Mouse (Mus musculus) erythroblast, embryonic 14.5 days (primary cell): Measurements from ENCODE around the gene Dennd5a. TPM values are rescaled to one million over a fixed set of nuclear protein-coding genes. Genes with fewer than 3 reads are reported as not detected.

Experiments
- H3K27me3 ChIP-seq: 2 replicates; pipeline ENCODE4 v1.6.1; 2012; ENCODE audit warnings: inconsistent platforms; ENCODE audit not compliant: control insufficient read depth
- H3K36me3 ChIP-seq: 2 replicates; pipeline ENCODE4 v1.6.1; 2012; ENCODE audit warnings: mild to moderate bottlenecking, inconsistent platforms; ENCODE audit not compliant: control insufficient read depth
- H3K4me1 ChIP-seq: 2 replicates; pipeline ENCODE4 v1.6.1; 2012; ENCODE audit warnings: inconsistent platforms; ENCODE audit not compliant: control insufficient read depth
- H3K4me3 ChIP-seq: replicated peaks from 2 replicates; pipeline ENCODE3; 2012; ENCODE audit warnings: moderate library complexity, mild to moderate bottlenecking, inconsistent platforms
- H3K9me3 ChIP-seq: 2 replicates; pipeline ENCODE4 v1.6.1; 2012; ENCODE audit warnings: low read length, inconsistent platforms, mixed read lengths; ENCODE audit not compliant: control insufficient read depth
- GATA1 ChIP-seq: IDR thresholded peaks from 2 replicates; pipeline ENCODE4 v1.6.1; 2012; ENCODE audit warnings: low read length, inconsistent platforms, mixed read lengths
- TAL1 ChIP-seq: IDR thresholded peaks from 3 replicates; pipeline ENCODE4 v1.6.1; 2012; ENCODE audit warnings: low read length, inconsistent platforms, mixed read lengths
- polyA plus RNA-seq: library from polyadenylated mRNA; stranded (reverse); fragments of >175 nt; gene quantifications from 2 replicates; pipeline ENCODE4 v1.2.3, GENCODE M21; 2012

The Dennd5a gene
- polyA plus RNA-seq, 1 experiment = 0.45 TPM

DNA sequence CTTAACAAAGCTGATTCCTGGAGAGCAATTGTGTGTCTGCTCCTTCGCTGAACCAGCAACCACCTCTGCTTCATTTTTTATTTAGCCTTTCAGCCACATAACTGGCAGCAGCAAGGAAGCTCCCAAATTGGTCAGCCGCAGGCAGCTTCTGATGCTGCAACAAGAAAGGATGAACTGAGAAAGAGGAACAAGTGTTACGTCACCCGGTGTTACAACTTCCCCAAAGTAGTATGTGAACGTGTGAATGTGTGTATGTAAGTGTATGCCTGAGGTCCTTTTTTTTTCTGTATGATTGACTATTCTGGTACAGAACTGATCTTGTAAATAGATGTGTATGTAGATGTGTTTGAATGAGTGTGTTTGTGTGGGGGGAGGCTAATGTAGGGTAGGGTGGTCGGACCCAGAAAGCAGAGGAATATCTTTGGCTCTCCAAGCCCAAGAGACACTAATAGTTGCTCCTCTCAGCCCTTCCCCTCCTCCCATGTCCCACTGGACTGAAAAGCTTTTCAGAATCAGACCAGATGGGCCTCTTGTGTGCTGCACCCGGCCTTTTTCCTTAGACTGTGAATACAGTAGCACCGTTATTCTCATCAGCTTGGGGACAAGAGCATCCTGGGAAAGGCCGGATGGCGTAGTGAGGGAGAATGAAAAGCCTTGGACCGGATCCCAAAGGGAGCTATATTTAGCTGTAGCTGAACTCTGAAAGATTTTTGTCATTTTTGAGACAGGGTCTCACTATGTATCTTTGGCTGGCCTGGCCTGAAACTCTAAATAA, 7.7 kb upstream of the Dennd5a start:
- H3K4me1 ChIP-seq = 0 out of 2 replicates have a peak, but pooled peaks cover 2% of the 10 kb centered on the region
- TF ChIP-seq GATA1 (no peak), TAL1 (no peak)
- peaks cover 3% of the 10 kb centered on the region; the same call in 1 of the 2 replicates for H3K9me3 ChIP-seq
- H3K4me3 ChIP-seq = no peak overlapping the region
- peaks cover 6% of the 10 kb centered on the region for H3K36me3 ChIP-seq
- H3K27me3 ChIP-seq = peaks cover 3% of the 10 kb centered on the region; the same call in 1 of the 2 replicates

DNA sequence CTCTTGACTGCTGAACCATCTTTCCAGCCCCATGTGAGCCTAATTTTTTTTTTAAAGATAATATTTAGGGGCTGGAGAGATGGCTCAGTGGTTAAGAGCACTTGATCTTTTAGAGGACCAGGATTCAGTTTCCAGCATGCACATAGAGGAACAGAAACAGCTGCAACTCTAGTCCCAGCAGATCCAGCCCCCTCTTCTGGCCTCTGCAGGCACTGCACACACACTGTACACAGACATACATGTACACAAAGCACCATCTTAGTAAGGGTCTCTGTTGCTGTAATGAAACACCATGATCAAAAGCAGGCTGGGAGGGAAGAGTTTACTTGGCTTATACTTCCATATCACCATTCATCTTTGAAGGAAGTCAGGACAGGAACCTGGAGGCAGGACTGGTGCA, 5.4 kb upstream of the Dennd5a start:
- Histone ChIP-seq H3K4me1 (peaks cover 4% of the 10 kb centered on the region), H3K9me3 (peaks cover 3% of the 10 kb centered on the region; the same call in 1 of the 2 replicates), H3K27me3 (peaks cover 14% of the 10 kb centered on the region), H3K4me3 (no peak overlapping the region), H3K36me3 (no peaks in the 10 kb centered on the region)
- TF ChIP-seq TAL1 (no peak), GATA1 (no peak)

DNA sequence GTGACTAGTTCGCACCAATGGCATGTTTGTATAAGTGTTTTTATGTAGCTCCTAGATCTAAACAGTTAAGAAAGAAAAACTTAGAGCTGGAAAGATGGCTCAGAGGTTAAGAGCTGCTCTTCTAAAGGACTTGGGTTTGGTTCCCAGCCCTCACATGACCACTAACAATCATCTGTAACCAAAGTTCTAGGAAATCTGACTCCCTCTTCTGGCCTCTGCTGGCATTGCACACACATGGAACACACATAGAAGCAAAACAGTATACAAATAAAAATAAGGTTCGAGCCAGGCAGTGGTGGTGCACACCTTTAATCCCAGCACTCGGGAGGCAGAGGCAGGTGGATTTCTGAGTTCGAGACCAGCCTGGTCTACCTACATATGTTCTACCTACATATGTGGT, 3.4 kb upstream of the Dennd5a start:
- Histone ChIP-seq H3K36me3 (no peaks in the 10 kb centered on the region), H3K27me3 (peaks cover 17% of the 10 kb centered on the region), H3K4me3 (no peak overlapping the region), H3K4me1 (peaks cover 18% of the 10 kb centered on the region), H3K9me3 (peaks cover 3% of the 10 kb centered on the region; the same call in 1 of the 2 replicates)
- TF ChIP-seq TAL1 (no peak), GATA1 (no peak)

DNA sequence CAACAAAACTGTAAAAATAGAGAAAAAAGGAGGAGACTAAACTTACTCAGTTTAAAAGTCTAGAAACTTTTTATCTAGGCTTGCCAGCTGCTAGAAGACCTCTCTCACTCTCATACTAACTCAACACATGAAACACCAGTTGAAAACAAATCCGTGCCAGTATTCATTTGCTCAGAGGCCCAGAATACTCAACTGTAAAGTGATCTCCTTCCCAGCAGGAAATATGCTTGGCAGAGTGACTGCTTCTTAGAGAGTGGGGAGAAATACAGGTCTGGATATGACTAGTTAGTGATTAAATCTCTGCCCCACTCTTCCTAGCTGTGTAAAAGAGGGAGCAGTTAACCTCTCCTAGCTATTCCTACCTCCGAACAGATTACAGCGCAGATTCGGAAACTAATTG, 2.3 kb upstream of the Dennd5a start:
- H3K27me3 ChIP-seq = peaks cover 17% of the 10 kb centered on the region
- H3K4me1 ChIP-seq = peaks cover 24% of the 10 kb centered on the region
- no peak overlapping the region for H3K4me3 ChIP-seq
- peaks cover 3% of the 10 kb centered on the region; the same call in 1 of the 2 replicates for H3K9me3 ChIP-seq
- no peaks in the 10 kb centered on the region for H3K36me3 ChIP-seq
- TF ChIP-seq TAL1 (no peak), GATA1 (no peak)

DNA sequence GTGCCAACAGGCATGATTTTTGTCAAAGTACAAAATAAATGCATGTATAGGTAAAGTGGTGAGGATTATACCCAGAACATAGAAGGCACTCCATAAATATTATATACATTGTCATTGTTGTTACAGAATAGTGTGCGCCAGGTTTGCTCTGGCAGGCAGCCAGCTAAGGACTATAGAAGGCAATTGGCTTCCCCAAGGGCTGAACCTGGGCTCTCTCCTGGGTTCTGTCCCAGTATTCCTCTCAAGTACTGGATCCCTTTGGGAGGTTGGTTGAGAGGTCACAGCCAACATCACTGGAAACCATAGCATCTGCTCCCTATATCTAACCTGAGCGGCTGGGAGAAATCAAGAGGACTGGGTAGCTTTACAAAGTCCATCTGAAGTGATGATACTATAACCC, 1.3 kb upstream of the Dennd5a start:
- Histone ChIP-seq H3K9me3 (peaks cover 3% of the 10 kb centered on the region; the same call in 1 of the 2 replicates), H3K4me1 (peaks cover 24% of the 10 kb centered on the region), H3K27me3 (peaks cover 17% of the 10 kb centered on the region), H3K36me3 (no peaks in the 10 kb centered on the region), H3K4me3 (no peak overlapping the region)
- no peak for TF ChIP-seq GATA1
- TF ChIP-seq TAL1 = no peak

DNA sequence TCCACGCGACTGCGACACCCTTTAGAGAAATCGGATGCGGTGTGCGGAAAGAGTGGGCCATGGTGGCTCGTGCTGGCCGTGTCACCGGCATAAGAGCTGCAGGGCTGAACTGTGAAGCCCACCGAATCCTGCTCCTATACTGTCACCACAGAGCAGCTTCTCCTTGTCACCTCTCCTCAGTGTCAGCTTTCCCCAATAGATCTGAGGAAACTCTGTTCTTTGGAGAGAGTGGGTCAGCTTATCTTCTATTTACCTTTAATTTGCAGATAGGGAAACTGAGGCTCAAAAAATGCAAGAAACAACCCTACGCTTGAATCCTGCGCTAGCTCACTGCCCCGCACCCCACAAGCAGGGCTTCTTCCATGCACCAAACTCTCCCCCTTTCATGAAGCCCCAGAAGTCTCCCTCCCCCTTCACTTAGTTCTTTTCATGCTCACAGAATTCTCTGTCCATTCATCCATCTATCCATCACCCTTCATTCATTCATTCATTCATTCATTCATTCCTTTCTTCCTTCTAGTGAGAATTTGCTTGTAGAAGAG, 414 bp upstream of the Dennd5a start:
- Histone ChIP-seq H3K4me1 (peaks cover 24% of the 10 kb centered on the region), H3K9me3 (peaks cover 3% of the 10 kb centered on the region; the same call in 1 of the 2 replicates), H3K36me3 (no peaks in the 10 kb centered on the region), H3K4me3 (peak overlapping the region; percentile 82), H3K27me3 (peaks cover 17% of the 10 kb centered on the region)
- no peak for TF ChIP-seq TAL1
- TF ChIP-seq GATA1 = no peak

DNA sequence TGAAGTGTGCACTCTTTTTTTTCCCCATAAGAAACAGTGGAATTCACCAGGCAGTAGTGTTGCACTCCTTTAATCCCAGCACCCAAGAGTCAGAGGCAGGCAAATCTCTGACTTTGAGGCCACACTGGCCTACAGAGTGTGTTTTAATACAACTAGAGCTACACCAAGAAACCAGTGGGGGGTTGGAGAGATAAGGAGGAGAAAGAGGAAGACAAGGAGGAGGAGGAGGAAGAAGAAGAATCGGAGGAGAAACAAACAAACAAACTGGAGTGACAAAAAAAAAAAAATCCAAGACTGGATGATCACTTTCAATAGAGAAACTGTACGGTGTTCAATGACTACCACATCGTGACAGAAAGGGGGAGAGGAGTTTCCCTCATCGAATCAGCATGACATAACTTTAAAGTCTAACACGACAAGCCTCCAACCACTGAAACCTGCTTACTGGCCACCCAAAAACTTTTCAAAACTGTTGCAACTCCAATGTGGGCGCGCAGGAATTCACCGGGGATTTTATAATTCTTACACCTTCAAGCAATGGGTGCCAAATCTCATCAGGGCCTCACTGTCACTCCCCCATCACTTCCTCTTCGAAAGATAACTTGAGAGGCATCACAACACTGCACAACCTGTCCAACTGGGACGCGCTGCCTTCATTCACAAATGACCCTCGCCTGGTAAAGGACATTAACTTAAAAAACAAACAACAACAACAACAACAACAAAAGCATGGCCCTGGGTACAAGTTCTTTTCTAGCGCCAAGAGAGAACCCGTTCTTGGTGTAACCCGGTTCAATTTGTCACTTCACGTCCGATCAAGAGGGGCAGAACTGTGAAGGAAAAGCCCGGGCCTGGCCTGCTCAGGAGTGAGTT, 1.2 kb downstream of the Dennd5a start:
- no peak for TF ChIP-seq TAL1
- TF ChIP-seq GATA1 = no peak
- Histone ChIP-seq H3K4me1 (peaks cover 24% of the 10 kb centered on the region), H3K27me3 (peaks cover 17% of the 10 kb centered on the region), H3K4me3 (peak overlapping the region; percentile 82), H3K36me3 (no peaks in the 10 kb centered on the region), H3K9me3 (peaks cover 3% of the 10 kb centered on the region; the same call in 1 of the 2 replicates)

DNA sequence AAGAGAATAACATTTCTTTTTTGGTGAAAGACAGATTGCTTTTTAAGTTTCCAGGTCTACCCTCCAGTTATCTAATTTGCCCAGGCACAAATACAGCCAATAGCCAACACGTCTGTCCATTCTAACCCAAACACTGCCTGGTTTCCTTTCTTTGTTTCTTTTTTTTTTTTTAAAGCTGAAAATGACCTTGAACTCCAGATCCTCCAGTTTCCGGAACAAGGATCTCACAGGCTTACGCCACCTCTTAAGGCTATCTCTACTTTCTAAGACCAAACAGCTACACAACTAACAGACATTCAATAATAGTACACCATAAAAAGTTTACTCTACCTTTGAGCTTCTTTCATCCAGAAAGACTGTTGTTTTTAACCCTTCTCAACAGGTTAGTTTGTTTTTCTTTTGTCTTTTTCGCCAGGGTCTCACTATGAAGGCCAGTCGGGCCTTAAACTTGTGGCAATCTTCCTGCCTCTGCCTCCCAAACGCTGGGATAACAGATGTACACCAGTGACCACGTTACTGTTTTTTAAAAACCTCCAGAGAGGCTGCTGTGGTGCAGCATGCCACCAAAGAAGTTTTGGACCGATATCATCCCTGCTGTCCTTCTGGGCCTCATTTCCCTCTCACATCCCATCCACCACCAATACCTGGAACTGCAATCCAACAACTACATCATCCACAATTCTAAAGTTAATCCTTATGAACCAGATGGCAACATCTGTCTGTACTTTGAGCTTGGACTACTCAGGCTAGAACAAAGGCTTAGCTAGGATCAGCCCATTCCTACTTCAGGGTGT, 2.1 kb downstream of the Dennd5a start:
- Histone ChIP-seq H3K36me3 (no peaks in the 10 kb centered on the region), H3K9me3 (no peaks in the 10 kb centered on the region), H3K4me3 (peak overlapping the region; percentile 82), H3K27me3 (peaks cover 15% of the 10 kb centered on the region), H3K4me1 (peaks cover 24% of the 10 kb centered on the region)
- TF ChIP-seq GATA1 = no peak
- no peak for TF ChIP-seq TAL1
